Mouse (Mus musculus) naive thymus-derived CD4-positive, alpha-beta T cell, adult 2 months (primary cell): ENCODE results near the gene Sox10.
A peak's percentile ranks its signal among the peaks of the same experiment; 100 is the strongest.

ENCODE experiments used
- DNase-seq: peaks from one replicate; pipeline ENCODE4 v3.0.0-alpha.2; 2011; ENCODE audit warnings: low read depth

Gene Sox10

DNA sequence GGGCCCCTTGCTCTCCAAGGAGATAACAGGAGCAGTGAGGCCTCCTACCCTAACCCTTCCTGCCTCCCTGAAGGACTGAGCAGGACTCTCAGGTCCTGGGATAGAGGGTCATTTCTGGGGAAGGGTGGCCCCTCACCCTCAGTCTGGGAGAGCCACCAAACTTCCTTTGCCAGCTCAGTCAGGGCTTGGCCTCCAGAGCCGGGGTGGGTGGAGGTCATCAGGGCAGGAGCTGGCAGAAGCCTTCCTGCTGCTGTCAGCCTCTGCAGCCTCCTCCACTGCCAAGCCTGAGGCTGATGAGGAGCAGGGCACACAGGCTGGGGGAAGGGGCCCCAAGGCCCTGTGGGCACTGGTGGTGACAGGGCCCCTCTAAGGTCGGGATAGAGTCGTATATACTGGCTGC lies 9.5 kb downstream of the Sox10 start:
- no peak for DNase-seq

DNA sequence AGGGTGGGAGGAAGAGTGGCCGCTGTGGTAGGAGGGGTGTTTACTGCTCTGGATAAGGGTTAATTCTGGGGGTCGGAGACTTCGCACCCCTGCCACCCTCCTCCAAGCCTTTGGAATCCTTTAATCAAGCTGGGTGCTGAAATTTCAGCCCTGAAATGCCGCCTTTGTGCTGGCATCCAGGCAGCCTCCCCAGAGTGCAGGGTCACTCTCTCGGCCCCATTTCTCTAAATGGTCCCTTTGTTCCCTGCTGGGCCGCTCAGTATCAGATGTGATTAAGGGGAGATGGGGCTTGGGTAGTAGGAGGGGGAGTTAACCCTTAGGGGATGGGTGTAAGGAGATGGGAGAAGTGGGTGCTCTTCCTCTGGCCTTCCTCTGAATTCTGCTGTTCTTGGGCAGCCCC lies 12.3 kb downstream of the Sox10 start:
- no peak for DNase-seq

- no peak for DNase-seq
Measured at GRCm38 (mm10) chr15:79151881-79152280, 13.2 kb downstream of the Sox10 start.

- DNase-seq = peak; percentile 86
Measured at GRCm38 (mm10) chr15:79148533-79148932, 16.5 kb downstream of the Sox10 start.

GRCm38 (mm10) chr15:79145522-79145921 lies 19.5 kb downstream of the Sox10 start:
- DNase-seq = no peak

GRCm38 (mm10) chr15:79144021-79144420 lies 21.0 kb downstream of the Sox10 start:
- no peak for DNase-seq

DNA sequence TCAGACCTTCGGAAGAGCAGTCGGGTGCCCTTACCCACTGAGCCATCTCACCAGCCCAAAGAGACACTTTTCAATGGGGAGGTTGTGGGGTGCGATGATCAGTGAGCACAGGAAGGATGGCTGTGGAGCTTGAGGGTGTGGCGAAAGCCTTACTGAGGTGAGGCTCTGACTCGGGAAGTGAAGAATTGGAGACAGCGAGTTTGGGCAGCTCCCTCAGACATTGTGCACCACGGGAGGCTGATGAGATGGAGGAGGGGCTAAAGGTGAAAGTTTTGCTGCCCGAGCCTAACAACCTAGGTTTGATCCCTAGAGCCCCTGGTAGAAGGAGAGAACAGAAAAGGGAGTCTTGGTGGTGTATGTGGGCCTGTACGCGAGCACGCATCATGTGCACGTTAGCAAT lies 21.7 kb downstream of the Sox10 start:
- DNase-seq = no peak

- no peak for DNase-seq
Measured at GRCm38 (mm10) chr15:79141566-79141917, 23.5 kb downstream of the Sox10 start.

- DNase-seq = peak; percentile 98
Measured at GRCm38 (mm10) chr15:79140866-79141565, 24.0 kb downstream of the Sox10 start, which contains the start of the genes Polr2f and 1700088E04Rik. Gene Polr2f, plus strand, starts transcription at chr15:79141009. Gene 1700088E04Rik, minus strand, starts transcription at chr15:79141253.

GRCm38 (mm10) chr15:79139640-79140039 lies 25.4 kb downstream of the Sox10 start:
- peak; percentile 64 for DNase-seq

DNA sequence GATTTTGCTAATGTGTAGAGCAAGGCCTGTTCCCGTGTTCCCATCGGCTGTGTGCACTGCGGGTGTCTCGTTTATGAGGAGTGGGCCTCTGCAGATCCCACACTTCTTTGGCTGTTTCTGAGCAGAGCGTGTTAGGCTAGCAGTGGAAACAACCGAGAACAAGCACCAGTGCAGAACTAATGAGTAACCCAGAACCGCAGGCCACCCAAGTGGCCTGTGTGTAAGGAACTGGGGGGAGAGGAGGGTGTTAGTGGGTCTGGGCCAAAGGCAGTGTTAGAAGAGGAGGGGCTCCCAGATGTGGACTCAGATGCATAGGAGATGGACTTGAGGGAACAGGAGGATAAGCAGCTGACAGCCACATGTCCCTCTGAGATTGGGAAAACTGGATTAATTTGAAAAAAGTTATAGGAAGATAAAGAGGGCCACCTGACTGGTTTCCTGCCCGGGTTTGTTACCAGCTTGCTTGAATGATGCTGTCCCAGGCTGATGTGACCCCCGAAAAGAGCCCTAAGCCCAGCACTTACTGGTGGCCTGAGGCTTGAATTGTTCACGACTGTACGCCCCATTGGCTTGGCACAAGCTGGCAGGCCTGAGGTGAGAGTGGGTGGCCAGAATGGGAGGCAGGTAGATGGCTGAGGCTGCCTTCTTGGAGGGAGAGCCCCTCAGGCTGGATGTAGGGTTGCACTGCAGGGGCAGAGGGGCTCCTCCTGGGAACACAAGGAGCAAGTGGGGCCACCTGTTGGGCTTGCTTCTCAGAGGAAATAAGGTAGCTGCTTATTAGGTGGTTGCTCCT lies 29.1 kb downstream of the Sox10 start:
- no peak for DNase-seq

DNA sequence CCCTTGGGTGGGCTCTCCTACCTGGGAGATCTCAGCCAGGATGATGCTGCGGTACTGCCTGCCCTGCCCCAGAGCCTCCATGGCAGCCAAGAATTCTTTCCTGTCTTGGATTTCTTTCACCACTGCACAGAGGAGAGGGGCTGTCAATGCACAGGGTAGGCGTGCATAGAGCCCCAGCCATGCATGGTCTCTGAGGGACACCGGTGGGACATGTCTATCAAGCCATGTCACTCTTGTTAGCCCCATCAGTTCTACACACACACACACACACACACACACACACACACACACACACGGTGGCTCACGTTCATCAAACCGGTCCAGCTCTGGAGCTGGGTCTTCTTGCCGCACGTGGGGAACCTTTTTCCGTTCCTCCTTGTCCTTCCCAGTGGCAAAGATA lies 29.7 kb downstream of the Sox10 start:
- DNase-seq = no peak

GRCm38 (mm10) chr15:79134496-79135270 lies 30.4 kb downstream of the Sox10 start:
- no peak for DNase-seq

- no peak for DNase-seq
Measured at GRCm38 (mm10) chr15:79133191-79133661, 31.8 kb downstream of the Sox10 start.

GRCm38 (mm10) chr15:79131442-79131841 lies 33.6 kb downstream of the Sox10 start:
- DNase-seq = no peak

GRCm38 (mm10) chr15:79130782-79131181 lies 34.3 kb downstream of the Sox10 start:
- DNase-seq = no peak

GRCm38 (mm10) chr15:79129311-79129710 lies 35.7 kb downstream of the Sox10 start:
- no peak for DNase-seq

DNA sequence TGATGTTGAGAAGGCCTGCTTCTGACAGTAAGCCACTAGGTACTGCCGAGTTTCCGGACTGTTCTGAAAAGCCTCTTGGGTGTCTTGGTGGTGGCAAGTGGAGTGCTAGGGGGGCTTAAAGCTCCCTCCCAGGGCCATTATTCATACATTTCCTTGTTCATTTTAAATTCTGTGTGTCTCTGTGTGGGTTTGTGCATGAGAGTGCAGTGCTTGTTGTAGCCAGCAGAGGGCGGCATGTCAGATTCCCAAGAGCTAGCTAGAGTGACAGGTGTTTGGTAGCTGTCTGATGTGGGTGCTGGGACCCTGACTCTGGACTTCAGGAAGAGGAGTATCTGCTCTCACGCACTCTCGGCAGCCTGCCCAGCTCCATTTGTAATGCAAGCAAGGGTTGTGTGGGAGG lies 36.8 kb downstream of the Sox10 start:
- peak; percentile 41 for DNase-seq

DNA sequence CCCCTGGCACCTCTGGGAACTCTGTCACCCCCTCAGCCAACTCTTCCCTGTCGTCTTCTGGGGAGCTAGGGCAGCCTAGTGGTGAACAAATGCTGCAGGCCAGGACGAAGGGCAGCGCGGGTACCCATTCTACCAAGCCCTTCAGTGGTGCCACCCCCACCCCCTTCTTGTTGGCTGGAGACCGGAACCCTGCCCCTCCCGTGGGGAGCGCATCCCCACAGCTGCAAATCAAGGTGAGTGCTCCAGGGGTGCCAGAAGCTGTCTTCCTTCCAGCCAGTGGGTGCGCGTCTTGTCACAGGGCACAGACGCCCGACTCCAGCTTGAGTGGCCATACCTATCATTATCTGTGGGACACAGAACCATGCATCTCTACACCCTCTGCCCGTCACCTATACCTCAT lies 37.9 kb downstream of the Sox10 start:
- no peak for DNase-seq

- peak; percentile 71 for DNase-seq
Measured at GRCm38 (mm10) chr15:79126217-79126932, 38.7 kb downstream of the Sox10 start.

DNA sequence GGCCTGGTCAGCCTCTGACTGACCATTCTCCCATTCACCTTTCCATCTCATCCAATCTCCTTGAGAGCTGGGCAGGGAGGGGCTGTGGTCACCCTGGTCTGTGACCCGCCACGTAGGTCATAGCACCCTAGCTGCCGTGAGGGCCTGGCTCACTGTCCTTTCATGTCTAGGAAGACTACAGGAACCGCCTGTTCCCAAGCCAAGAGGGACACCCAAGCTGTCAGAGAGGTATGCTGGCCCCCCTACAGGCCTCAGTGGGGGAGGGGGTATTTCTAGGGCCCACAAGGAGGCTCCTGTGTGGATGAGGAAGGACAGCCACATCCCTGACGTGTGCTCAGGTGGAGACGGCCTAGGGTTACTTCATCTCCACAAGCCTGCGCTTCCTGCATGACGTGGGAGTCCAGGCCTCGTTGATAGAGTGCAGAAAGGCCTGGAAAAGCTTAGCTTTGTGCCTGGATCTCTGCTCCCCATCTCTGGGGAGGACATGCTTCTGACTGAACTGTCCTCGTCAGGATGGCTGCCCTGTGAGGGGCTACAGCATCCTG lies 40.6 kb downstream of the Sox10 start:
- DNase-seq = no peak

DNA sequence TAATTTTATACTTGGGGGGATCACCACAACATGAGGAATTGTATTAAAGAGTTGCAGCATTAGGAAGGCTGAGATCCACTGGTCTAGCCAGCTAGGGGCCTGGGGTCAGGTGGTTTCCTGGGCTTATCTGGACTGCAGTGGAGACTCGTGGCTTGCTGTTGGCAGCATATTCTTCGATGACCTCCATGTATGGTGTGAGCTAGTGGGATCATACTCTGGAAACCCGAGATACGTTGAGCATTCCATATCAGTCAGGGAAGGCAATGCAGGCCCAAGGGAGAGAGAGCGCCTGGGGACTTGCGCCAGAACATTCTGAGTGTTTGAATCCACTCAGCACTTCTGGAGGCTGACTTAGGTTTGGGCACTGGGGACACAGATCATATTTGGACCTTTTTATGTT lies 41.3 kb downstream of the Sox10 start:
- no peak for DNase-seq
